Mouse (Mus musculus) 3T3-L1 (cell line): ENCODE results near the gene Vegfa.
"Not testable (repeated sequence)": the region's sequence is repeated elsewhere in the genome, so short reads cannot be mapped to it uniquely, and the experiment has no call there.

Source experiments
- DNase-seq: peaks from one replicate; pipeline ENCODE4 v3.0.0-alpha.2; 2015; ENCODE audit warnings: low read depth, low spot score

The Vegfa gene

GRCm38 (mm10) chr17:45998363-45998762 lies 33.8 kb downstream of the Vegfa start:
- DNase-seq, result no peak

GRCm38 (mm10) chr17:45996921-45997444 lies 35.2 kb downstream of the Vegfa start:
- DNase-seq, result no peak

GRCm38 (mm10) chr17:45994281-45994817 lies 37.8 kb downstream of the Vegfa start:
- no peak for DNase-seq

- DNase-seq, result no peak
These were observed 45.3 kb downstream of the Vegfa start for GRCm38 (mm10) chr17:45986915-45987314.

- DNase-seq, result no peak
These were observed 45.8 kb downstream of the Vegfa start for GRCm38 (mm10) chr17:45986374-45986773.

- DNase-seq, result not testable (repeated sequence)
These were observed 49.0 kb downstream of the Vegfa start for GRCm38 (mm10) chr17:45983185-45983584.

- DNase-seq, result no peak
These were observed 50.3 kb downstream of the Vegfa start for GRCm38 (mm10) chr17:45981841-45982240.

GRCm38 (mm10) chr17:45979025-45979805 lies 53.0 kb downstream of the Vegfa start:
- no peak for DNase-seq

- peak; percentile 23 for DNase-seq
These were observed 57.7 kb downstream of the Vegfa start for GRCm38 (mm10) chr17:45974461-45974860.

- no peak for DNase-seq
These were observed 59.0 kb downstream of the Vegfa start for GRCm38 (mm10) chr17:45973214-45973613.

GRCm38 (mm10) chr17:45972405-45972804 lies 59.8 kb downstream of the Vegfa start:
- DNase-seq, result no peak

- DNase-seq, result no peak
These were observed 60.4 kb downstream of the Vegfa start for GRCm38 (mm10) chr17:45971800-45972199.

GRCm38 (mm10) chr17:45970741-45971550 lies 61.2 kb downstream of the Vegfa start:
- no peak for DNase-seq

GRCm38 (mm10) chr17:45969596-45969995 lies 62.6 kb downstream of the Vegfa start:
- no peak for DNase-seq

GRCm38 (mm10) chr17:45968341-45968740 lies 63.8 kb downstream of the Vegfa start:
- no peak for DNase-seq
